Mouse (Mus musculus) embryonic facial prominence, embryonic 12.5 days (tissue): ENCODE data around the gene Samd5. TPM values are rescaled to one million over a fixed set of nuclear protein-coding genes. Genes with fewer than 3 reads are reported as not detected.

ENCODE experiments used
- polyA plus RNA-seq: library from polyadenylated mRNA; unstranded; fragments of >200 nt; fragmentation: Nextera tagmentation; extraction: Ambion mirVana; gene quantifications from 2 replicates; pipeline ENCODE4 v1.2.1, GENCODE M21; 2016

Gene Samd5
- polyA plus RNA-seq, 1 experiment from 2014 or later, result 9.4 TPM

Other genes with a start within 250 kb of the Samd5 start
- gene Stxbp5, start 225.9 kb upstream of the Samd5 start, polyA plus RNA-seq, result 6.8 and 7.0 TPM in 2 replicates